Mouse (Mus musculus) mammary gland, adult 2 months (tissue): ENCODE measurements around the gene Dnajc15. TPM values are rescaled to one million over a fixed set of nuclear protein-coding genes. Genes with fewer than 3 reads are reported as not detected.

Experiments
- polyA plus RNA-seq: library from polyadenylated mRNA; depleted of rRNA; stranded (reverse); fragments of >200 nt; gene quantifications from 2 replicates; pipeline ENCODE4 v1.2.3, GENCODE M21; 2012; ENCODE audit warnings: low replicate concordance; rRNA removed

The Dnajc15 gene
- polyA plus RNA-seq, result 29.1 and 31.1 TPM in 2 replicates

DNA sequence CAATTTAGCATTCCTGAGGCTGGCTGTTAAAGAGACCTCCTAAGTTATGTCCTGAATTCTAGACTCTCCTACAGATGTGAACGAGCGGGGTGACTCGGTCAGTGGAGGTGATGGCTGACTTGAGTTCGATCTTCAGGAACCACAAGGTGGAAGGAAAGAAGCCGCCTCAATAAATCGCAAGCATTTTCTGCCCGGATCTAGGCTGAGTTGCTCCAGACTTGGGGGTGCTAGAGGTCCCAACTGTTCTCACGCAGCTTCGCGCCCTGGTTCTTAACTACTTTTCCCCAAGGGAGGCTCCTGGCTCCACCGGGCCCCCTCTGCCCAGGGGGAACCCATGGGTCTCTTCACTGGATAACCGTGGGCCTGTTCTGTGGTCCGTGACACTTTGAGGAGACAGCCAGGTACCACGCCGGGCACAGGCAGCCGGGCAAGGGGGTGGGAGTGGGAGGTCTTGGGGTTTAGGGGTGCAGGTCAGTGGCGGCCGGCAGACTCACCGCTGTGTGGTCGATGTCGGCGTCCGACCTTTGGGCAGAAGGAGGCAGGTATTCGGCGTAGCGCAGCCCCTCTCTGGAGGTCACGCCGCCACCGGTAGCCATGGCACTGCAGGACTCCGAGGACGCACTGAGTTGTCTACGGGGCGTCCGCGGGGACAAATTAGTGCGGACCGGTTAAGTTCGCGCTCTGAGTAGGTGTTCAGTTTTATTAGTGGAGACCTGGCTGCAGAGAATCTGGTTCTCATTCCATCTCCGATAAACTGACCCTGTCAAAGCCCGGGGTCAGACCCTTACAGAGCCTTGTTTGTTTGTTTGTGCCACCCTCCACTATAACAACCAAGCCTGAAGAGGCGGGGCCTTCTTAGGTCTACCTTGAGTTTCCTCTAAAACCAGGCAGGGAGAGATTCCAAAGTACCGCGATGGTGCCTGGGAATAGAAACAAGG lies at the start of gene Dnajc15:
Gene Dnajc15, minus strand, starts transcription at position 822 of the 938 bp plus-strand sequence.

GRCm38 (mm10) chr14:77904171-77904762 lies 29.3 kb upstream of the Dnajc15 start, which contains the start of gene Epsti1:
Epsti1 (plus strand) TSS chr14:77904239.

Other genes starting within 250 kb of the Dnajc15 start
- 18.8 and 59.5 TPM in 2 replicates for gene Epsti1, start 29.1 kb upstream of the Dnajc15 start, polyA plus RNA-seq
- gene Fam216b, start 213.9 kb upstream of the Dnajc15 start, polyA plus RNA-seq, result not detected in 2 replicates